Mouse (Mus musculus) spleen, postnatal 36 days (tissue): ENCODE measurements around the gene Sstr3.

Experiments
- DNase-seq, 2 experiments: peaks; one replicate each; pipeline ENCODE4 v3.0.0; 2022; ENCODE audit warnings: low spot score in 2 of 2, mixed read lengths in 1 of 2

Gene Sstr3

DNA sequence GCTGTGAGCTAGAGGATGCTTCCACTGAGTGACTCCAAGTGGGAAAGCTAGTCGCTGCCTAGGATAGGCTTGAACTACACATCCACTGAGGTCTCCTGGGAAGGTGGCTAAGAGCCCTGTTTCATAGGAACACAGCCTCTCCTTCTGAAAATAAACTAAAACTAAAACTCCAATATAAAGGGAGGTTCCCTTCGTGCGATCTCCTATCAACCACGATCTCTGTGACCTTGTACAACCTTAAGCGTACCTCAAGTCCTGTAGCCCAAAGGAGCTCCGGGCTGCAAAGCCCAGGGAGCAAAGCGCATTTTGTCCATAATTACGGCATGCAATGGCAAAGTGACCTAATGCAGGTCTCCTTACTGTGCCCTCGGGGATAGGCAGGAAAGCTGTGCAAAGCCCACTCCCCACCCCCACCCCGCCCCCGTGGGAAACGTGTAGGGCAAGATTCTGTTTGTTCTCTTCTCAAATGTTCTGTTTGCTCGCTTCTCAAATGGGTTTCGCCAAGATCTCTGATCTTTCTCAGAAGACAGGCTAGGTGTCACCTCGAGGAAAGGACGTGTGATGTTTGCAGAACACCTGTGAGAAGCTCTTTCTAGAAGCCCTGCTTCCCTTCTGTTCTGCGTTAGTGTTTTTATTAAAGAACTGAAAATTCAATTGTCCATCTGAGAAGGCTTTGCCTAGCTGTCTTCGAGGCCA, 41.9 kb downstream of the Sstr3 start:
- DNase-seq = no peak

DNA sequence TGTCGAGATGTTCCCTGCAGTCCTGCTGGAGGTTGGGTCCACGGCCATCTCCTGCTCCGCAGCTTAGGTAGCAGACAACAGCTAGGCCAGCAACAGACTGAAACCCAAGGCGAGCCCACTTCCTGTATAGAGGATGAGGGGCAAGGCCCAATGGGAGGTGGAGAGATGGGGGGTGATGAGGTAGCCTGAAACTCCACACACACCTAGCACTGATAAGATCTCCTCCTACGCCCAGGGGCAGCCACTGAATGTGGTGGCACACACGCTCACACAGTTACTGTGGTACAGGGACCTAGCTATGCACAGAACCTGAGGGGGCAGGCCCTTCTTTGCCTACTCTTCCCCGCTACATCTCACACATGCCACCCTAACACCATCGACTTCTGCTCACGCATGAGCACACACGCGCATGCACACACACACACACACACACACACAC, 49.5 kb downstream of the Sstr3 start, which contains the start of gene Il2rb:
Gene Il2rb, minus strand, starts transcription at position 304 of the 439 bp plus-strand sequence.
- DNase-seq = peak; percentile 43 to 54

DNA sequence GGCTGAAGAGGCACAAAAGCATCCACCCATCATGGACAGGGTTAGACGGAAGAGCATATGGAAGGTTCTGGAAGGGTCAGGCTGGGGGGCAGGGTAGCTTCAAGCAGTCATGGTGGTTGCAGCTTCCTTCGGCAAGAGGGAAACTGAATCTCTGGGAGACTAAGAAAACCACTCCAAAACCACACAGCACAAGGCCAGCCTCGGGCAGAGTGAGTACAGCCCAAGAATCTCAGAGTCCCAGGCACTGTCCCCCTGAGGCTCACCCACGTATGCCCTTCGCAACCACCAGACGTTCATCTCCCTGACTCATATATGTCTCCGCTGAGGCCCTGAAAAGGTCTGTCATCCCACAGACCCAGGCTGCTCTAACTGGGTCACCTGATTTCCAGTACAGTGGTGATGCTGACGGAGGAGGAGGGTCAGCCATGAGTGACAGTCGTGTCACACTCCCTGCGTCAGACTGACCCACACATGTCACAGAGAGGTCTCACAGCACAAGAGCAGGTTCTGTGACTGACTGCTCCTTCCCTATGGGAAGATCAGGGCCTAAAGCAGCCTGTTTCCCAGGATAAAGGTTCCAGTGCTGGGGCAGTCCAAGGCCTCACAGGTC, 51.0 kb downstream of the Sstr3 start:
- no peak for DNase-seq

DNA sequence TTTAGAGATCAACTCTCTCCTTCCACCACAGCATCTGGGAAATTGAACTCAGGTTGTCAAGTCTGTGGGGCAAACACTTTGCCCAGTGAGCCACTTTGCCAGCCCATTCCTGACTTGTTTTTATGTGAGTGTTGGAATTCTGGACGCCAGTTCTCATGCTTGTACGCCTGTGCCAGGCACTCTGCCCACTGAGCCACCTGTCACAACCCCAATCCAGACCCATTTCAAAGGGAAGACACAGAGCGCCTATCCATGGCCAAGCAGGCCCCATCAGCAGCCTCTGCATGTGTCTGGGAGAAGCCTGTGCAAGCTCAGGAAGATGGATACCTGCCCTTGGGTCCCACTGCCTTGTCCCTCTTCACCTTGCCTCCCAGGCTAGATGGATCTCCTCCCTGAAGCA, 53.2 kb downstream of the Sstr3 start:
- no peak for DNase-seq

DNA sequence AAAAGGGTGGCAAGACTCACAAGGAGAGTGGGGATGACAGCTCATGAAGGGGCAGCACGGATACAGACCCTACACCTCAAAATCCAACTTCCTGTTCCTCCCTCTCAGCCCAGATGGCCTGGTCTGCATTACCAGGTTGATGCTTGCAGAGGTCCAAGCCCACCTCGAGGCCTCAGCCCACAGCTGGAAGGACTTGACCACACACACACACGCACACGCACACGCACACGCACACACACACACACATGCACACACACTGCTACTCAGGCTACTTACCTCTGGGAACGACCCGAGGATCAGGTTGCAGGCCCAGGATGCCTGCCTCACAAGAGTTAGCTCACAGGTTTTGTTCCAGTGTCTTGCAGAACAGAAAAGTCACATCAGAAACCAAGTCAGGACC, 54.6 kb downstream of the Sstr3 start:
- DNase-seq = no peak

DNA sequence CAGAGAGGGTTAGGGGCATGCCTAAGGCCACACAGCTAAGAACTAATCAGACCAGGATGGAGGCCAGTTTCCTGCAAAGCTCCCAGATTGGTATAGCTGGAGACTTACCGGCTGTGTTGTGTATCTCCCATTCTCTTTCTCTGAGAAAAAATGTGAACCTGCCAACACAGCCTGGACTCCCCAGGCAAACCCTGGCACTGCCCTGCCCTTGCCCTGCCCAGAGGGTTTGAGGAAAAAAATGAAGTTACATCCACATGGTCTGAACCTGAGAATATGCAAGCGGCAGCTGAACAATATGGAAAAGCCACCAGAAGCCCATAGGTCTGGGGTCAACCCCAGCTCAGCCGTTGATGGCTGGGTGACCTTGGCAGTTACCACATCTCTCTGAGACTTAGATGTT, 55.2 kb downstream of the Sstr3 start:
- no peak for DNase-seq

DNA sequence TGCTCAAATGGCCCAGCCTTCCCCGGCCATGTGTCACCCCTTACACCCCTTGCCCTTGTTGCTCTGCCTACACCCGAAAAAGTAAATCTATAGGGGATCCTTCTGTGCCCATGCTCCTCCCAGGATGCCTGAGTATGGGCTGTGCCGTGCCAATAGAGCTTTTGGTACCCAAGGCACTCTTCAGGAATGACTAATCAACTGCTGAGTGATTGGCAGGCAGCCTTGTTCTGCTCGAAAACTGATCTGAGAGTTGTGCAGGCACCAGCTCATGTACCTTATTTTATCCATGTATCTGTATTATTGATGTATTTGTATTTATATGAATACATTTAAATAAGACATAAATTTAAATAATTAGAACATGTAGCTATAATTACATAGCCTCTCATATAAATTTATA, 57.4 kb downstream of the Sstr3 start:
- DNase-seq = no peak
